Mouse (Mus musculus) ES-E14 (cell line): ENCODE data around the gene Sdhaf1.

ENCODE experiments used
- CHD2 ChIP-seq: IDR thresholded peaks from 2 replicates; pipeline ENCODE4 v1.6.1; 2014; ENCODE audit warnings: mild to moderate bottlenecking, low read depth, low read length, inconsistent platforms
- HCFC1 ChIP-seq: IDR thresholded peaks from 2 replicates; pipeline ENCODE4 v1.6.1; 2012; ENCODE audit warnings: low read length, inconsistent platforms, borderline replicate concordance; ENCODE audit not compliant: insufficient read depth
- MAFK ChIP-seq: IDR thresholded peaks from 2 replicates; pipeline ENCODE4 v1.6.1; 2014; ENCODE audit warnings: mild to moderate bottlenecking, low read depth, low read length, inconsistent platforms; ENCODE audit not compliant: insufficient read depth
- ZNF384 ChIP-seq: IDR thresholded peaks from 2 replicates; pipeline ENCODE4 v1.6.1; 2012; ENCODE audit warnings: low read depth, low read length, inconsistent platforms

GRCm38 (mm10) chr7:30320946-30321345 is 2.7 kb downstream of the Sdhaf1 start:
- TF ChIP-seq HCFC1, result no peak
- TF ChIP-seq ZNF384, result no peak
- TF ChIP-seq CHD2, result no peak
- TF ChIP-seq MAFK, result no peak
